Mouse (Mus musculus) heart, embryonic 13.5 days (tissue): ENCODE results near the gene Mapkapk2. TPM values are rescaled to one million over a fixed set of nuclear protein-coding genes. Genes with fewer than 3 reads are reported as not detected.

Source experiments
- ATAC-seq: fragments of 200-750 bp; cut with Nextera tagmentation; 2 replicates; pipeline ENCODE4 v1.8.0; 2017; ENCODE audit warnings: moderate TSS enrichment; ENCODE audit not compliant: insufficient number of reproducible peaks, low FRiP score, low TSS enrichment; ENCODE audit errors: extremely low read depth
- H3K27ac ChIP-seq: fragments of 300-500 bp; sonication (generic); replicated peaks from 2 replicates; pipeline ENCODE4 v1.5.1; 2015; ENCODE audit warnings: moderate library complexity, mild to moderate bottlenecking, inconsistent platforms
- H3K27me3 ChIP-seq: fragments of 300-500 bp; sonication (generic); replicated peaks from 2 replicates; pipeline ENCODE4 v1.6.1; 2015; ENCODE audit warnings: mild to moderate bottlenecking, inconsistent platforms
- H3K36me3 ChIP-seq: fragments of 300-500 bp; sonication (generic); 2 replicates; pipeline ENCODE4 v1.6.1; 2015; ENCODE audit warnings: mild to moderate bottlenecking, inconsistent platforms
- H3K4me1 ChIP-seq: fragments of 300-500 bp; sonication (generic); 2 replicates; pipeline ENCODE4 v1.6.1; 2015; ENCODE audit warnings: inconsistent platforms
- H3K4me2 ChIP-seq: fragments of 300-500 bp; sonication (generic); 2 replicates; pipeline ENCODE4 v1.6.1; 2015; ENCODE audit warnings: inconsistent platforms, mild to moderate bottlenecking, moderate library complexity
- H3K4me3 ChIP-seq: fragments of 300-500 bp; sonication (generic); 2 replicates; pipeline ENCODE4 v1.5.1; 2015; ENCODE audit warnings: moderate library complexity, mild to moderate bottlenecking, inconsistent platforms
- H3K9ac ChIP-seq: fragments of 300-500 bp; sonication (generic); 2 replicates; pipeline ENCODE4 v1.6.1; 2015; ENCODE audit warnings: inconsistent platforms, mild to moderate bottlenecking, moderate library complexity
- H3K9me3 ChIP-seq: fragments of 300-500 bp; sonication (generic); 2 replicates; pipeline ENCODE4 v1.6.1; 2016; ENCODE audit warnings: inconsistent platforms
- WGBS: fragments of 180-500 bp; shearing (Covaris S2); methylation state at CpG from one replicate; pipeline ENCODE4 v1.1.7; 2015; ENCODE audit warnings: mixed read lengths; 5-methylcytosine and 5-hydroxymethylcytosine counted together
- polyA plus RNA-seq: library from polyadenylated mRNA; unstranded; fragments of >200 nt; fragmentation: Nextera tagmentation; extraction: Ambion mirVana; gene quantifications from 2 replicates; pipeline ENCODE4 v1.2.1, GENCODE M21; 2015

Gene Mapkapk2
- polyA plus RNA-seq, 1 experiment from 2014 or later = 62.0 TPM

- H3K9ac ChIP-seq = no peak overlapping the region
- 81% methylated on average over 5 of the region's 5 CpGs for WGBS
Observed at GRCm38 (mm10) chr1:131049361-131049806, 48.2 kb downstream of the Mapkapk2 start.

GRCm38 (mm10) chr1:131048946-131049345, 48.7 kb downstream of the Mapkapk2 start:
- Histone ChIP-seq H3K9me3 (no peaks in the 10 kb centered on the region), H3K4me1 (peaks cover 32% of the 10 kb centered on the region), H3K9ac (no peak overlapping the region), H3K27ac (no peak overlapping the region), H3K4me3 (no peak overlapping the region), H3K36me3 (peaks cover 22% of the 10 kb centered on the region), H3K4me2 (no peak overlapping the region), H3K27me3 (no peaks in the 10 kb centered on the region)
- ATAC-seq = no peak
- 84% methylated on average over 8 of the region's 8 CpGs for WGBS

More at GRCm38 (mm10) chr1:131049361-131049806, 48.2 kb downstream of the Mapkapk2 start:
- Histone ChIP-seq H3K9me3 (no peaks in the 10 kb centered on the region), H3K4me3 (no peak overlapping the region), H3K36me3 (peaks cover 27% of the 10 kb centered on the region), H3K27me3 (no peaks in the 10 kb centered on the region), H3K27ac (no peak overlapping the region), H3K4me2 (no peak overlapping the region), H3K4me1 (peaks cover 32% of the 10 kb centered on the region)
- no peak for ATAC-seq

DNA sequence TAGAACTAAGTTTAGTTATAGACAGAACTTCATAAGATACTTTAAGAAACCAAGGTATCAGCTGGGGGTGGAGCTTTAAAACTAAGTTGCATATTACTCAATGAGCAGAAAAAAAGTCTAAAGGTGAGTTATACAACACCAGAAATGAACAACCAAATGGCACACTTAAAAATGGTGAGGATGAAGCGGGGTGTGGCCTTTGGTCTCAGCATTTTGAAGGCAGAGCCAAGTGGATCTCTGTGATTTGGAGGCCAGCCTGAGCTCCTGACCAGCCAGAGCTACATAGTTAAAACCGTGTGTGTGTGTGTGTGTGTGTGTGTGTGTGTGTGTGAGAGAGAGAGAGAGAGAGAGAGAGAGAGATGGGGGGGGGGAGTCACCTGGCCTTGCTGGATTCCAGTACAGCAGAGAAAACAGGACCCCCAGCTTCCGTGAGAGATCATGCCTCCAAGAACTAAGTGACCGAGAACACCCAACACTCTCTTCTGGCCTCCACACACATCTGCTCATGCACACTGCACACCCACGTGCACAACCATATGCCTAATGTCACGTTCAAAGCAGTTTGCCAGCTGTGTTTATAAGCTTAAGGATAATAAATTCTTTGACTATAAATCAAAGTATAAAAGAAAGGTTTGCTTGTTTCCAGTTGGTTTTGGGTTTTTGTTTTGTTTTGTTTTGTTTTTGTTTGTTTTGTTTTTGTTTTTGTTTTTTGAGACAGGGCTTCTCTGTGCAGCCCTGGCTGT, 49.3 kb downstream of the Mapkapk2 start:
- 77% methylated on average over 6 of the region's 6 CpGs for WGBS
- H3K4me3 ChIP-seq = no peak overlapping the region
- no peak overlapping the region for H3K4me2 ChIP-seq
- peaks cover 26% of the 10 kb centered on the region for H3K4me1 ChIP-seq
- H3K9me3 ChIP-seq = no peaks in the 10 kb centered on the region
- no peak overlapping the region for H3K9ac ChIP-seq
- no peak overlapping the region for H3K27ac ChIP-seq
- no peak for ATAC-seq
- H3K27me3 ChIP-seq = no peaks in the 10 kb centered on the region
- peaks cover 19% of the 10 kb centered on the region for H3K36me3 ChIP-seq

DNA sequence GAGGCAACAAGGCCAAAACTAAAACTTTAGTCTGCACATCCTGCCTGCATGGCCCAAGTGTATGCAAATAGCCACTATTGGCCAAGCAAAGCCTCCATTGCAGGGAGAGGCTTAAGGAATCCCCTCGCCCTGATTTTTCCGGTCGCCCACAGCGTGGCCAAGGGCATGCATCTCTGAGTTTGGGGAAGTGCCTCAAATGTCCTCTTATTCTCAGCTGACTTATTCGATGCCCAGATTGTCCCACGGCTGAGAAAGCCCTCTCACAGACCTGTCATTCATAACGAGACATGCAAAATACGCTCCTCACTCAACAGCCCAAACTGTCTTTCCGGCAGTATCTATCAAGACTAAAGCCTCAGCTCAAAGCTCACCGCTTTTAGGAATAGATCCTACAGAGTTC, 51.0 kb downstream of the Mapkapk2 start:
- peaks cover 5% of the 10 kb centered on the region; the same call in 1 of the 2 replicates for H3K36me3 ChIP-seq
- no peaks in the 10 kb centered on the region for H3K9me3 ChIP-seq
- no peak overlapping the region for H3K4me2 ChIP-seq
- ATAC-seq = no peak
- H3K9ac ChIP-seq = no peak overlapping the region
- H3K27me3 ChIP-seq = no peaks in the 10 kb centered on the region
- WGBS = 81% methylated on average over 10 of the region's 10 CpGs
- peaks cover 24% of the 10 kb centered on the region for H3K4me1 ChIP-seq
- no peak overlapping the region for H3K4me3 ChIP-seq
- no peak overlapping the region for H3K27ac ChIP-seq

DNA sequence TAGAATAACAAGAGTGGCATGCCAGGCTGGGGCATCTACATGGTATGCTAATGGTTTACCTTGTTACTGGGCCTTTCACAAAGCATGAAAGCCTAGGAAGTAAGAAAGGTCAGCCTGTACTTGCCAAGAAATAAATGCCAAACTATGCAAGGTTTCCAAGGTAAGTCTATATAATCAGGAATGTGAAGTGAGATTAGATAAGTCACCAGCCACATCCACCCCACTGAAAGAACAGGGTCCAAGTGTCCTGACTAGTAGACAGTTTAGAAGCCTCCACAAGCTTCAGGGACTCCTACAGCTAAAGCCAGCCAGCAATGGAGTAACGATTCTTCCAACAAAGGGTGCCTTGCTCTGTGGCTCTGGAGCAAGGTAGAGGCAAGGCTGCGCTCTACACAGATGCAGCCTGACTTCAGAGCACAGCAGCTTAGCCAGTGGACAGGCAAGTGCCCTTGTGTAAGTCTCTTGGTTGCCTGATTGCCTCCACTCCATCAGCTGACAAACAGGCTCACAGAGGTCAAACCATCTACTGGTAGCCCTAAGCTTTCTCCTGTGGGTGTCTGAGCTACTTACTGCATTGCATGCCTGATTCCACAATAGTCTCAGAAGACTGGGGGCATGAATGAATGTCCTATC, 51.8 kb downstream of the Mapkapk2 start:
- Histone ChIP-seq H3K9me3 (no peaks in the 10 kb centered on the region), H3K27ac (peak overlapping the region; percentile 45), H3K4me2 (no peak overlapping the region), H3K4me1 (peaks cover 22% of the 10 kb centered on the region), H3K4me3 (no peak overlapping the region), H3K36me3 (0 out of 2 replicates have a peak, but pooled peaks cover 3% of the 10 kb centered on the region), H3K27me3 (no peaks in the 10 kb centered on the region), H3K9ac (no peak overlapping the region; the same call in 1 of the 2 replicates)
- 81% methylated on average over 2 of the region's 2 CpGs for whole genome bisulfite sequencing
- ATAC-seq = no peak

DNA sequence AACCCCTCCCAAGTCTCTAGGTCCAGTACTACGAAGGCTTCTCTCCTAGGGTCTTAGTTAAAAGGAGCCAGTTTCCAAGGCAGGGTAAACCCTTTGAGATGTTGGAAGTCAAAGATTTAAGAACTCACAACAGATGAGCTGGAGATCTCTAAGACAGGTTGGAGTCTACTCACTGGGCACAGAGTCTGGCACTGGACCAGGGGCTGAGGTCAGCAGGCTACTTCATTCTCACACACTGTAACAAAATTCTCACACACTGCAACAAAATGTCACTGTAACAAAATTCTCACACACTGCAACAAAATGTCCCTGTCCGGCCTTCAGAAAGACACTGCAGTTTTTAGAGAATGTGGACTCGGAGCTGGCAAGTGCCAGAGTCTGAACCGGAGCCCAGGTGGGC, 54.0 kb downstream of the Mapkapk2 start:
- no peak for ATAC-seq

DNA sequence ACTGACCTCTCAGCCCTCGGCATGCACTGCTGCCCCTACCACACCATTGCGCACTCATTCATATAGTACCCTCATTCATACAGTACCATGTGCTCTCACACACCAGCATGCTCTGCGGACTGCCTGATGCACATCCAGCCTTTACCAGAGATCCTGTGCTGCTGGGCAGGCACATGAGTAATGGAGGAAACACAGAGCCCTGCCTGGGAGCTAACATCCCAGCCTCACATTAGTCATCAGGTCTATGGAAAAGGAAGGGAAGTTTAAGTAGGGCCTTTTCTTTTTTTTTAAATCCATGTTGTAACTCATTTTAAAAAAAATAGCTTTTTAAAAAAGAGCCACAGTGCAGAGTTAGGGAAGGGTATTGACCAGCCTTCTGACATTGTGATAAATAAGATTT, 54.9 kb downstream of the Mapkapk2 start:
- H3K27me3 ChIP-seq = no peaks in the 10 kb centered on the region
- H3K9me3 ChIP-seq = no peaks in the 10 kb centered on the region
- peaks cover 22% of the 10 kb centered on the region for H3K4me1 ChIP-seq
- H3K4me3 ChIP-seq = no peak overlapping the region
- no peak for ATAC-seq
- 91% methylated on average over 3 of the region's 3 CpGs for WGBS
- H3K9ac ChIP-seq = no peak overlapping the region
- no peaks in the 10 kb centered on the region for H3K36me3 ChIP-seq
- no peak overlapping the region for H3K27ac ChIP-seq
- no peak overlapping the region for H3K4me2 ChIP-seq

More for the DNA sequence above, 54.0 kb downstream of the Mapkapk2 start:
- Histone ChIP-seq H3K4me2 (no peak overlapping the region), H3K4me3 (no peak overlapping the region), H3K4me1 (peaks cover 22% of the 10 kb centered on the region), H3K27ac (no peak overlapping the region), H3K36me3 (no peaks in the 10 kb centered on the region), H3K27me3 (no peaks in the 10 kb centered on the region), H3K9ac (no peak overlapping the region), H3K9me3 (no peaks in the 10 kb centered on the region)
- WGBS = 89% methylated on average over 4 of the region's 4 CpGs

GRCm38 (mm10) chr1:131042263-131042662, 55.4 kb downstream of the Mapkapk2 start:
- H3K9me3 ChIP-seq = no peaks in the 10 kb centered on the region
- peaks cover 22% of the 10 kb centered on the region for H3K4me1 ChIP-seq
- H3K36me3 ChIP-seq = no peaks in the 10 kb centered on the region
- H3K4me3 ChIP-seq = no peak overlapping the region
- no peak overlapping the region for H3K9ac ChIP-seq
- H3K4me2 ChIP-seq = no peak overlapping the region
- H3K27me3 ChIP-seq = no peaks in the 10 kb centered on the region
- 39% methylated on average over 2 of the region's 2 CpGs for WGBS
- no peak for ATAC-seq
- no peak overlapping the region for H3K27ac ChIP-seq

- WGBS = 82% methylated on average over 5 of the region's 5 CpGs
- Histone ChIP-seq H3K27ac (no peak overlapping the region), H3K36me3 (no peaks in the 10 kb centered on the region), H3K4me1 (peaks cover 6% of the 10 kb centered on the region; the same call in 1 of the 2 replicates), H3K4me2 (no peak overlapping the region), H3K9me3 (no peaks in the 10 kb centered on the region), H3K27me3 (no peaks in the 10 kb centered on the region), H3K9ac (no peak overlapping the region), H3K4me3 (no peak overlapping the region)
- ATAC-seq = no peak
Observed at GRCm38 (mm10) chr1:131039479-131039878, 58.1 kb downstream of the Mapkapk2 start.

- WGBS = 74% methylated on average over 10 of the region's 10 CpGs
- Histone ChIP-seq H3K27me3 (no peaks in the 10 kb centered on the region), H3K9me3 (no peaks in the 10 kb centered on the region), H3K27ac (no peak overlapping the region), H3K36me3 (no peaks in the 10 kb centered on the region), H3K4me2 (no peak overlapping the region), H3K4me1 (peaks cover 6% of the 10 kb centered on the region; the same call in 1 of the 2 replicates), H3K4me3 (no peak overlapping the region), H3K9ac (no peak overlapping the region)
- ATAC-seq = no peak
Observed at GRCm38 (mm10) chr1:131038415-131039017, 59.1 kb downstream of the Mapkapk2 start.

GRCm38 (mm10) chr1:131038001-131038400, 59.6 kb downstream of the Mapkapk2 start:
- no peak for ATAC-seq
- Histone ChIP-seq H3K9me3 (no peaks in the 10 kb centered on the region), H3K27me3 (no peaks in the 10 kb centered on the region), H3K9ac (no peak overlapping the region), H3K27ac (no peak overlapping the region), H3K4me3 (no peak overlapping the region), H3K36me3 (no peaks in the 10 kb centered on the region), H3K4me2 (no peak overlapping the region), H3K4me1 (peaks cover 6% of the 10 kb centered on the region; the same call in 1 of the 2 replicates)
- 86% methylated on average over 5 of the region's 5 CpGs for WGBS
